Mouse (Mus musculus): ENCODE data around the gene Slc13a4.

DNA sequence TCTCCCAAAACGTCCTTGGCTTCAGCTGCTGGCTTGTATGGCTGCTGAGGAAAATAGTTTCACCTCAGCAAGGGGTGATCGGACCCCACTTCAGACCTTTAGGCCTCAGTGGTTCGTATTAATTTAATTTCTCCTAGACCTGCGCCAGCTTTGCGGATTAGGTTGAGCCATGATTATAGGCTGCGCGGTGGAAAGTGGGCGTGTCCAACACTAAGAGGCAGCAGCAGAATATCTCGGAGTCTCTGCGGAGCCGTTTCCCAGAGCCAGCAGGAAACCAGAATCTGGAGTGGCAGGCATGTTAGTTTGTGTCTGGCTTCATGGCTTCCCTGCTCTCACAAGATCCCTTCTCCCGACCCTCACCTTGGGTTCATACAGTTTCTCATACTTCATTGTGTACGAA lies 38.3 kb downstream of the Slc13a4 start:
- TF ChIP-seq CTCF (IDR thresholded peaks at IDR 0.05; ENCODE audit: low read depth) (no peak), EP300 (IDR thresholded peaks at IDR 0.05; ENCODE audit: low read depth) (no peak)

Measured in heart, postnatal 0 days (tissue).